Mouse (Mus musculus) intestine, postnatal 0 days (tissue): ENCODE measurements at regions not wholly inside any gene's neighbourhood (a gene's known extent, or its start where the extent isn't known, plus 50 kb on each side); places are given as distances from the start of the nearest gene placed in this dataset.

ENCODE experiments used
- ATAC-seq: fragments of 200-750 bp; cut with Nextera tagmentation; 2 replicates; pipeline ENCODE4 v1.8.0; 2017; ENCODE audit warnings: mild to moderate bottlenecking, moderate TSS enrichment, moderate library complexity
- H3K27ac ChIP-seq: fragments of 300-500 bp; sonication (generic); 2 replicates; pipeline ENCODE4 v1.5.1; 2014; ENCODE audit warnings: mild to moderate bottlenecking, low read depth, low read length, moderate library complexity
- H3K27me3 ChIP-seq: fragments of 300-500 bp; sonication (generic); replicated peaks from 2 replicates; pipeline ENCODE4 v1.6.1; 2014; ENCODE audit warnings: low read length, mixed read lengths; ENCODE audit not compliant: control insufficient read depth, insufficient read depth
- H3K36me3 ChIP-seq: fragments of 300-500 bp; sonication (generic); 2 replicates; pipeline ENCODE4 v1.6.1; 2014; ENCODE audit warnings: mild to moderate bottlenecking, moderate library complexity; ENCODE audit not compliant: control insufficient read depth, insufficient read depth
- H3K4me1 ChIP-seq: fragments of 300-500 bp; sonication (generic); replicated peaks from 2 replicates; pipeline ENCODE4 v1.6.1; 2014; ENCODE audit warnings: antibody characterized with exemption, low read length, mixed read lengths; ENCODE audit not compliant: control insufficient read depth, insufficient read depth
- H3K4me2 ChIP-seq: fragments of 300-500 bp; sonication (generic); replicated peaks from 2 replicates; pipeline ENCODE4 v1.6.1; 2014; ENCODE audit warnings: low read depth, mild to moderate bottlenecking, moderate library complexity
- H3K4me3 ChIP-seq: fragments of 300-500 bp; sonication (generic); 2 replicates; pipeline ENCODE4 v1.5.1; 2014; ENCODE audit warnings: low read depth, low read length
- H3K9ac ChIP-seq: fragments of 300-500 bp; sonication (generic); 2 replicates; pipeline ENCODE4 v1.6.1; 2014; ENCODE audit warnings: mild to moderate bottlenecking, low read depth, low read length
- H3K9me3 ChIP-seq: fragments of 300-500 bp; sonication (generic); 2 replicates; pipeline ENCODE4 v1.6.1; 2016; ENCODE audit warnings: mixed run types; ENCODE audit not compliant: control insufficient read depth
- CTCF ChIP-seq: sonication (generic); IDR thresholded peaks from 2 replicates; pipeline ENCODE4 v1.5.1; 2016; ENCODE audit warnings: low read depth, mild to moderate bottlenecking, control low read depth, antibody characterized with exemption, moderate library complexity
- WGBS: fragments of 180-500 bp; shearing (Covaris S2); extraction: QIAGEN DNeasy Blood & Tissue Kit; methylation state at CpG from one replicate; pipeline ENCODE4 v1.1.7; 2014; 5-methylcytosine and 5-hydroxymethylcytosine counted together

GRCm38 (mm10) chr19:19978816-19979215, 411.9 kb downstream of the Anxa1 start:
- no peaks in the 10 kb centered on the region for H3K4me1 ChIP-seq
- no peak overlapping the region for H3K4me3 ChIP-seq
- no peaks in the 10 kb centered on the region for H3K27me3 ChIP-seq
- no peaks in the 10 kb centered on the region for H3K9me3 ChIP-seq
- no peaks in the 10 kb centered on the region for H3K36me3 ChIP-seq
- H3K4me2 ChIP-seq: no peak overlapping the region
- no peak for TF ChIP-seq CTCF
- H3K27ac ChIP-seq: no peak overlapping the region
- H3K9ac ChIP-seq: no peak overlapping the region
- ATAC-seq: no peak
- WGBS: 82% methylated on average over 6 of the region's 6 CpGs

DNA sequence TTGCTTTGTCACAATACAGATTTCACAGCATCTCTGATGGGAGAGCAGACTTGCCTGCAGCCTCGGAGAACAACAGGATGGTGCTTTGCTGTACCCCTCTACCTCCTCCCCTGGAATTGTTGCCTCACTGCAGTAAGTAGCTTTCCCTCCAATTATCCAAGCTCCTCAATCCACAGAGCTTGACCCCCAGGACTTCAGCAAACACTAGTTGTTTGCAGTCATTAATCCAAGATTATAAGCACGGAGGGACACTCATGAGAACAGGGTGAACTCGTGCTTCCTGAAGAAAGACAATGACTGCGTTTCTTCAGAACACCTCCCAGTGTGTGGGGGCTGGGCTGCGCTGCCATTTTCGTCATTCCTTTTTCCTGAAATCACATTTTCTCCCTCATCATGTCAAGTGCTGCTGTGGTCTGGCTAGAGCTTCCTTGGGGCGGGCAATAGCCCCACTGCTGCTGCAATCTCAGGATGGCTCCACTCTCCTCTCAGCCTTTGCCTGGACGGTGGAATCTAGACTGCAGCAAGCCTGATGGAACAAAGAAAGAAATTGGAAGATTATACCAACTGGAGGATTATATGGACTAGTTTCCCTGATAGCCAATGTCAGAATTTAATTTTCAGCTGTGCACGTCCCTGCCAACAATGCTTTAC, 413.0 kb downstream of the Anxa1 start:
- H3K9ac ChIP-seq: no peak overlapping the region
- no peak overlapping the region for H3K4me2 ChIP-seq
- H3K4me3 ChIP-seq: no peak overlapping the region
- ATAC-seq: no peak
- H3K9me3 ChIP-seq: no peaks in the 10 kb centered on the region
- 23% methylated on average over 9 of the region's 9 CpGs for WGBS
- H3K4me1 ChIP-seq: no peaks in the 10 kb centered on the region
- no peaks in the 10 kb centered on the region for H3K27me3 ChIP-seq
- TF ChIP-seq CTCF: no peak
- no peaks in the 10 kb centered on the region for H3K36me3 ChIP-seq
- H3K27ac ChIP-seq: no peak overlapping the region

GRCm38 (mm10) chr19:19976776-19977175, 414.0 kb downstream of the Anxa1 start:
- no peak for ATAC-seq
- 40% methylated on average over 2 of the region's 2 CpGs for WGBS

DNA sequence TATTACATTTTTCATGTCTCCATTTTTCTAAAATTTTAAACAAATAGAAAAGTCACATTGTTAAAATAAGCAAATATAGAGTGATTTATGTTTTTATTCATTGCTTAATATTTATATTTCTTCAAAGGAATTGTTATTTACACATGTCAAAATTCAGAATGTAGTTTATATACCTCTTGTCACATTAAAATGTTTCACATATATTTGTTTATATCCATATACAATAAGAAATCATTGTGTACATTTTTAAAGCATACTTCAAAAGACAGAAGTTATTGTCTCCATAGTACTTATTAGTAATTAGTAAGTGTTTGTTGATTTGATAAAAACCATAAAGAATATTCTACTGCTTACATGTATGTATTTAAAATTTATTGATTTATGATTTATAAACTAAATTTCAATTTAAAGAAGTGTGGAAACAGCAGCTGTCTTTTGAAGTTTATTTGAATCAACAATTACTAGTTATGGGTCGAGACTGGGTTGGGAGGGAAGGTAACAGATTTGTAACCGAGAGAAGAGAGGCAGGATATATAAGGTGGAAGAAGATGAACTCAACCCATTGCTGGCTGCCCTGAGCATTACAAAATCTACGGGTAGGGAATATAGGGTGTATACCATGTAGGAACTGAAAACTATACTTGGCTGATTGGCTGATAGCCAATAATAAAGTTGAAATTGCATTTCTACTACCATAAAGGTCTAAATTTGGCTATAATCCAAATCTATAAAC, 420.8 kb downstream of the Anxa1 start:
- WGBS: 73% methylated on average over 3 of the region's 3 CpGs
- no peaks in the 10 kb centered on the region for H3K36me3 ChIP-seq
- no peak for TF ChIP-seq CTCF
- no peak for ATAC-seq
- no peak overlapping the region for H3K27ac ChIP-seq
- H3K27me3 ChIP-seq: no peaks in the 10 kb centered on the region
- H3K4me2 ChIP-seq: no peak overlapping the region
- no peak overlapping the region for H3K9ac ChIP-seq
- H3K4me3 ChIP-seq: no peak overlapping the region
- no peaks in the 10 kb centered on the region for H3K9me3 ChIP-seq
- no peaks in the 10 kb centered on the region for H3K4me1 ChIP-seq

More at GRCm38 (mm10) chr19:19976776-19977175, 414.0 kb downstream of the Anxa1 start:
- H3K4me3 ChIP-seq: no peak overlapping the region
- no peaks in the 10 kb centered on the region for H3K27me3 ChIP-seq
- H3K27ac ChIP-seq: no peak overlapping the region
- no peak for TF ChIP-seq CTCF
- H3K4me1 ChIP-seq: no peaks in the 10 kb centered on the region
- H3K9me3 ChIP-seq: no peaks in the 10 kb centered on the region
- no peaks in the 10 kb centered on the region for H3K36me3 ChIP-seq
- H3K9ac ChIP-seq: no peak overlapping the region
- H3K4me2 ChIP-seq: no peak overlapping the region

- Histone ChIP-seq H3K27me3 (no peaks in the 10 kb centered on the region), H3K4me3 (no peak overlapping the region), H3K27ac (no peak overlapping the region), H3K36me3 (no peaks in the 10 kb centered on the region), H3K9me3 (no peaks in the 10 kb centered on the region), H3K9ac (no peak overlapping the region), H3K4me1 (no peaks in the 10 kb centered on the region), H3K4me2 (no peak overlapping the region)
- no peak for TF ChIP-seq CTCF
- WGBS: 68% methylated on average over 5 of the region's 5 CpGs
- no peak for ATAC-seq
Observed at GRCm38 (mm10) chr19:19969335-19969734, 421.4 kb downstream of the Anxa1 start.

- no peaks in the 10 kb centered on the region for H3K4me1 ChIP-seq
- WGBS: 80% methylated on average over 1 of the region's 1 CpGs
- no peaks in the 10 kb centered on the region for H3K36me3 ChIP-seq
- H3K4me3 ChIP-seq: no peak overlapping the region
- no peaks in the 10 kb centered on the region for H3K9me3 ChIP-seq
- H3K9ac ChIP-seq: no peak overlapping the region
- no peak overlapping the region for H3K4me2 ChIP-seq
- TF ChIP-seq CTCF: no peak
- H3K27me3 ChIP-seq: no peaks in the 10 kb centered on the region
- no peak overlapping the region for H3K27ac ChIP-seq
- no peak for ATAC-seq
Observed at GRCm38 (mm10) chr19:19945247-19945646, 445.5 kb downstream of the Anxa1 start.
